Mouse (Mus musculus) intestine, embryonic 14.5 days (tissue): ENCODE data around the gene Smoc1. TPM values are rescaled to one million over a fixed set of nuclear protein-coding genes. Genes with fewer than 3 reads are reported as not detected.

ENCODE experiments used
- ATAC-seq: fragments of 200-750 bp; cut with Nextera tagmentation; replicated peaks from 2 replicates; pipeline ENCODE4 v1.8.0; 2017; ENCODE audit warnings: low read depth, moderate number of reproducible peaks, moderate TSS enrichment, moderate library complexity; ENCODE audit not compliant: low FRiP score, low TSS enrichment
- DNase-seq: peaks from one replicate; pipeline ENCODE4 v3.0.0-alpha.2; 2018; ENCODE audit warnings: low spot score
- H3K27ac ChIP-seq: fragments of 300-500 bp; sonication (generic); 2 replicates; pipeline ENCODE4 v1.5.1; 2014; ENCODE audit warnings: low read depth, mild to moderate bottlenecking, control low read depth
- H3K27me3 ChIP-seq: fragments of 300-500 bp; sonication (generic); replicated peaks from 2 replicates; pipeline ENCODE4 v1.6.1; 2014; ENCODE audit warnings: low read length, control low read depth; ENCODE audit not compliant: control insufficient read depth, insufficient read depth
- H3K36me3 ChIP-seq: fragments of 300-500 bp; sonication (generic); 2 replicates; pipeline ENCODE4 v1.6.1; 2014; ENCODE audit warnings: low read length, control low read depth; ENCODE audit not compliant: control insufficient read depth, insufficient read depth
- H3K4me1 ChIP-seq: fragments of 300-500 bp; sonication (generic); replicated peaks from 2 replicates; pipeline ENCODE4 v1.6.1; 2014; ENCODE audit warnings: low read length, control low read depth, mixed read lengths; ENCODE audit not compliant: control insufficient read depth, insufficient read depth
- H3K4me2 ChIP-seq: fragments of 300-500 bp; sonication (generic); 2 replicates; pipeline ENCODE4 v1.6.1; 2014; ENCODE audit warnings: low read length
- H3K4me3 ChIP-seq: fragments of 300-500 bp; sonication (generic); 2 replicates; pipeline ENCODE4 v1.5.1; 2014; ENCODE audit warnings: low read depth, low read length, control low read depth, mixed read lengths
- H3K9ac ChIP-seq: fragments of 300-500 bp; sonication (generic); 2 replicates; pipeline ENCODE4 v1.6.1; 2014; ENCODE audit warnings: mild to moderate bottlenecking, low read length
- H3K9me3 ChIP-seq: fragments of 300-500 bp; sonication (generic); 2 replicates; pipeline ENCODE4 v1.6.1; 2016; ENCODE audit warnings: low read length, control low read depth; ENCODE audit not compliant: control insufficient read depth
- WGBS: fragments of 180-500 bp; shearing (Covaris S2); extraction: QIAGEN DNeasy Blood & Tissue Kit; methylation state at CpG from one replicate; pipeline ENCODE4 v1.1.7; 2014; 5-methylcytosine and 5-hydroxymethylcytosine counted together
- polyA plus RNA-seq: library from polyadenylated mRNA; unstranded; fragments of >200 nt; fragmentation: Nextera tagmentation; extraction: Ambion mirVana; gene quantifications from 2 replicates; pipeline ENCODE4 v1.2.1, GENCODE M21; 2014

Smoc1 gene
- polyA plus RNA-seq, 1 experiment from 2014 or later, result 10.9 TPM

GRCm38 (mm10) chr12:81013496-81013895 lies 13.1 kb upstream of the Smoc1 start:
- Histone ChIP-seq H3K4me2 (no peak overlapping the region), H3K9ac (no peak overlapping the region), H3K27me3 (no peaks in the 10 kb centered on the region), H3K4me1 (peaks cover 13% of the 10 kb centered on the region), H3K9me3 (no peaks in the 10 kb centered on the region), H3K4me3 (no peak overlapping the region), H3K27ac (no peak overlapping the region), H3K36me3 (no peaks in the 10 kb centered on the region)
- no peak for DNase-seq
- no peak for ATAC-seq
- 69% methylated on average over 11 of the region's 11 CpGs for WGBS

- DNase-seq (no peak), ATAC-seq (no peak)
- WGBS, result 93% methylated on average over 12 of the region's 12 CpGs
- H3K4me3 ChIP-seq, result no peak overlapping the region
- H3K27ac ChIP-seq, result no peak overlapping the region
- H3K4me1 ChIP-seq, result no peaks in the 10 kb centered on the region
- H3K27me3 ChIP-seq, result no peaks in the 10 kb centered on the region
- H3K9me3 ChIP-seq, result no peaks in the 10 kb centered on the region
- no peaks in the 10 kb centered on the region for H3K36me3 ChIP-seq
- H3K4me2 ChIP-seq, result no peak overlapping the region
- H3K9ac ChIP-seq, result no peak overlapping the region
Measured at GRCm38 (mm10) chr12:81017624-81018023, 9.0 kb upstream of the Smoc1 start.

- H3K4me1 ChIP-seq, result no peaks in the 10 kb centered on the region
- no peak overlapping the region for H3K4me2 ChIP-seq
- no peak overlapping the region for H3K27ac ChIP-seq
- H3K9ac ChIP-seq, result no peak overlapping the region
- 85% methylated on average over 20 of the region's 20 CpGs for whole genome bisulfite sequencing
- ATAC-seq, result no peak
- no peak overlapping the region for H3K4me3 ChIP-seq
- H3K36me3 ChIP-seq, result no peaks in the 10 kb centered on the region
- no peaks in the 10 kb centered on the region for H3K9me3 ChIP-seq
- H3K27me3 ChIP-seq, result no peaks in the 10 kb centered on the region
- DNase-seq, result no peak
Measured at GRCm38 (mm10) chr12:81018516-81019279, 7.9 kb upstream of the Smoc1 start.

- ATAC-seq, result no peak
- WGBS, result 87% methylated on average over 7 of the region's 7 CpGs
- no peak overlapping the region for H3K9ac ChIP-seq
- H3K4me3 ChIP-seq, result no peak overlapping the region
- no peaks in the 10 kb centered on the region for H3K4me1 ChIP-seq
- DNase-seq, result no peak
- H3K4me2 ChIP-seq, result no peak overlapping the region
- no peaks in the 10 kb centered on the region for H3K27me3 ChIP-seq
- no peak overlapping the region for H3K27ac ChIP-seq
- no peaks in the 10 kb centered on the region for H3K36me3 ChIP-seq
- H3K9me3 ChIP-seq, result no peaks in the 10 kb centered on the region
Measured at GRCm38 (mm10) chr12:81019280-81019935, 7.2 kb upstream of the Smoc1 start.

GRCm38 (mm10) chr12:81024407-81024806 lies 2.2 kb upstream of the Smoc1 start:
- 87% methylated on average over 7 of the region's 7 CpGs for WGBS
- H3K4me3 ChIP-seq, result no peak overlapping the region

GRCm38 (mm10) chr12:81024993-81025392 lies 1.6 kb upstream of the Smoc1 start:
- H3K4me3 ChIP-seq, result no peak overlapping the region

More at GRCm38 (mm10) chr12:81024407-81024806, 2.2 kb upstream of the Smoc1 start:
- Histone ChIP-seq H3K4me1 (no peaks in the 10 kb centered on the region; the same call in 1 of the 2 replicates), H3K36me3 (no peaks in the 10 kb centered on the region), H3K4me2 (no peak overlapping the region), H3K9ac (no peak overlapping the region), H3K9me3 (no peaks in the 10 kb centered on the region), H3K27ac (no peak overlapping the region), H3K27me3 (peaks cover 11% of the 10 kb centered on the region; the same call in 1 of the 2 replicates)
- no peak for DNase-seq
- ATAC-seq, result no peak

DNA sequence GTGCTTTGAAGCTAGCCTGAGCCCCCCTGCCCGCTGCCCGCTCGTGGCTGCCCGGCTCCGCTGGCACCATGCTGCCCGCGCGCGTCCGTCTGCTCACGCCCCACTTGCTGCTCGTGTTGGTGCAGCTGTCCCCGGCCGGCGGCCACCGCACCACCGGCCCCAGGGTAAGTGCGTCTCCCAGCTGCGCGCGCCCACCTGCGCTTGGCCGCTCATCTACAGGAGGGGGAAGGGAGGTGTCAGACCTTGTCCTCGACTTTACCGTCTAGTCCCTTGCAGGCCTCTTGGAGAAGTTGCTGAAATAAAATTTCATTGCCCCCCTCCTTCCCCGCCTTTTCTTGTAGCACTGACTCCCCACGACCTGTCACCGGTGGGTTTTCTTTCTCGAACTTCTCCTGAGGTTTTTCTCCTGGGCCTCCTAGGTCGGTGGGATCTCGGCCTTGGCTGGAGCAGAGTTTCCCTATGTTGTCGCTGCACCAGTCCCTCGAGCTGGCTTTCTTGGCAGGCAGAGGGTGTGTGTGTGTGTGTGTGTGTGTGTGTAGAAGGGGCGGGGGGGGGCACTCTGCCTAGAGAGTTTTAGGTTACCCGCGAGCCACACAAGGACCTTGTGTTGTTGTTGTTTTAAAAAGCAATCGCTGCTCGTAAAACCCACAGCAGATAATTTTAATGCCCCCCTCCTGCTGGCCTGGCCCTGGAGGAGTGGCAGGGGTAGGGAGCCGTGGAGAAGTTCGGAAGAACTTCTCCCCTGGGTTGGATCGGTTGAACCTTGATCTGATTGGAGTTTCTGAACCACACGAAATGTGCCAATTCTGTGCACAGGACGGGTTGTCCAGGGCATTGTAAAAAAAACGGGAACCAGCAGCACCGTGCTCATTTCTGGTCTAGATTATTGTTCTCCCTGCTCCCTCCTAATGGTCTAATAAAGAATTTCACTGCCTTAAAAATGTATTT lies 661 bp downstream of the Smoc1 start:
- Histone ChIP-seq H3K4me1 (no peaks in the 10 kb centered on the region; the same call in 1 of the 2 replicates), H3K4me2 (peak overlapping the region; percentile 88), H3K27ac (no peak overlapping the region), H3K36me3 (no peaks in the 10 kb centered on the region), H3K4me3 (peak overlapping the region; percentile 50), H3K9ac (peak overlapping the region; percentile 35), H3K27me3 (peaks cover 11% of the 10 kb centered on the region; the same call in 1 of the 2 replicates), H3K9me3 (no peaks in the 10 kb centered on the region)
- peak; percentile 70; the same call in 1 of the 2 replicates for ATAC-seq
- DNase-seq, result no peak
- WGBS, result 2% methylated on average over 42 of the region's 45 CpGs

More at GRCm38 (mm10) chr12:81024993-81025392, 1.6 kb upstream of the Smoc1 start:
- peaks cover 11% of the 10 kb centered on the region; the same call in 1 of the 2 replicates for H3K27me3 ChIP-seq
- H3K4me2 ChIP-seq, result no peak overlapping the region
- H3K27ac ChIP-seq, result no peak overlapping the region
- no peaks in the 10 kb centered on the region for H3K9me3 ChIP-seq
- DNase-seq, result no peak
- WGBS, result 71% methylated on average over 2 of the region's 2 CpGs
- no peak for ATAC-seq
- H3K36me3 ChIP-seq, result no peaks in the 10 kb centered on the region
- no peaks in the 10 kb centered on the region; the same call in 1 of the 2 replicates for H3K4me1 ChIP-seq
- H3K9ac ChIP-seq, result no peak overlapping the region

- Histone ChIP-seq H3K4me2 (peak overlapping the region; percentile 88), H3K36me3 (no peaks in the 10 kb centered on the region), H3K4me3 (peak overlapping the region; percentile 50), H3K27me3 (peaks cover 11% of the 10 kb centered on the region; the same call in 1 of the 2 replicates), H3K27ac (no peak overlapping the region; the same call in 1 of the 2 replicates), H3K4me1 (no peaks in the 10 kb centered on the region; the same call in 1 of the 2 replicates), H3K9ac (peak overlapping the region; percentile 2; the same call in 1 of the 2 replicates), H3K9me3 (no peaks in the 10 kb centered on the region)
- 10% methylated on average over 16 of the region's 16 CpGs for WGBS
- ATAC-seq (no peak), DNase-seq (no peak)
Measured at GRCm38 (mm10) chr12:81028291-81028920, 1.8 kb downstream of the Smoc1 start.
